Mouse (Mus musculus): ENCODE measurements around the gene Gm11437.

- TF ChIP-seq GATA1 (IDR thresholded peaks at IDR 0.05; ENCODE audit: low read length) = no peak
- TF ChIP-seq TAL1 (IDR thresholded peaks at IDR 0.05; ENCODE audit: low read length) = no peak
These were observed 2.7 kb downstream of the Gm11437 start for GRCm38 (mm10) chr11:84164561-84164960.
